Mouse (Mus musculus): ENCODE measurements around the gene Nsmce3. TPM values are rescaled to one million over a fixed set of nuclear protein-coding genes. Genes with fewer than 3 reads are reported as not detected.

The Nsmce3 gene
- 13.3 and 13.4 TPM in 2 replicates for polyA plus RNA-seq (2016; fragmentation: Nextera tagmentation; extraction: Ambion mirVana)

DNA sequence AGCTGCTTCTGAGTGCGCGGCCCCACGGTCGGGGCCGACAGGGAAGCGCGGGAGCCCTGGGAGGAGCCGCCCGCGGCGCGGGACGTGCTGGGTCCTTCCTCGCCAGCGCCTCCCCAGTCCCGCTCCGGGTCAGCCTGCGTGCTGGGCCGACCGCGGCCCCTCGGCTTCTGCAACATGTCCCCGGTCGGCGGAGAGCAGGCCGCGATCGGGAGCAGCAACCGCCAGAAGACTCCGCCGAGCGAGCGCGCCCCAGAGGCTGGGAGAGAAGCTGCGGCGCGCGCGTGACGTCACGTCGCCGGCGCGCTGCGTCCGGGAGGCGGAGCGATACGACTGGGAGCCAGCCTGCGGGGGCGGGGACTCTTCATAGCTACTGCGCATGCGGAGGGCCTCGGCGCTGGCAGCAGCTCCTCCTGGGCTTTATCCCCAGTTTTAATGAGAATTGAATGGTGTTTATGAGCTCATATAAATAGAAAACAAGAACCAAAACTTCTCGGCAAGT, at the start of gene Nsmce3:
Nsmce3 (minus strand) TSS at position 255 of the 499 bp plus-strand sequence.
- peak within 1 kb of the TSS; percentile 88 for H3K4me2 ChIP-seq (replicated peaks)
- peak within 1 kb of the TSS; percentile 89 for H3K4me3 ChIP-seq
- 0 out of 2 replicates have a peak, but pooled peaks cover 3% of the 10 kb centered on the region for H3K36me3 ChIP-seq
- H3K9me3 ChIP-seq: no peaks in the 10 kb centered on the region
- peaks cover 12% of the 10 kb centered on the region for H3K4me1 ChIP-seq
- WGBS: under 1% methylated on average over 57 of the region's 57 CpGs
- H3K9ac ChIP-seq: peak within 1 kb of the TSS; percentile 96
- H3K27me3 ChIP-seq: no peaks in the 10 kb centered on the region
- peak; percentile 88 for ATAC-seq (ENCODE audit: insufficient number of reproducible peaks, insufficient read depth, low FRiP score, low TSS enrichment)
- H3K27ac ChIP-seq: peak within 1 kb of the TSS; percentile 97

DNA sequence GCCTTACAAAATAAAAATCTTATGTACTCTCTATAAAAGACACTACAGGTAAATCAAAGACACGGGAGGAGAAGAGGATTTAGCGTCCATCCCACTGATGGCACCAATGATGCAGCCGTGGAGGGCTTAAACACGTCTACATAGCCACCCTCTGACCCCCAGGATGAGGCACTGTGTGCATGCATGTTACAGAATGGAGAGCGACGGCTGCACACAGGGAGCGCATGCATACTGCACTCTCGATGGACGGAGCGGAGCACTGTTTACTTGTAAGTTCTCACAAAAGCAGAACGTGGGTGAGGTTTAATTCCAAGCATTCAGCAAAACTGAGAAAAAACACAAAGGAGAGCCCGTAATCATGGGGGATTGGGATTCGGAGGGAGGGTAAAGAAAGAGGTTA, 48.4 kb upstream of the Nsmce3 start:
- no peak for ATAC-seq (ENCODE audit: insufficient number of reproducible peaks, insufficient read depth, low FRiP score, low TSS enrichment)
- 79% methylated on average over 13 of the region's 13 CpGs for WGBS
- Histone ChIP-seq H3K27ac (no peak overlapping the region), H3K9ac (no peak overlapping the region), H3K36me3 (no peaks in the 10 kb centered on the region), H3K4me3 (no peak overlapping the region), H3K27me3 (no peaks in the 10 kb centered on the region), H3K4me1 (no peaks in the 10 kb centered on the region), H3K4me2 (replicated peaks) (no peak overlapping the region), H3K9me3 (no peaks in the 10 kb centered on the region)

- H3K9me3 ChIP-seq: no peaks in the 10 kb centered on the region
These were observed 47.9 kb upstream of the Nsmce3 start for GRCm38 (mm10) chr7:64920735-64921134.

DNA sequence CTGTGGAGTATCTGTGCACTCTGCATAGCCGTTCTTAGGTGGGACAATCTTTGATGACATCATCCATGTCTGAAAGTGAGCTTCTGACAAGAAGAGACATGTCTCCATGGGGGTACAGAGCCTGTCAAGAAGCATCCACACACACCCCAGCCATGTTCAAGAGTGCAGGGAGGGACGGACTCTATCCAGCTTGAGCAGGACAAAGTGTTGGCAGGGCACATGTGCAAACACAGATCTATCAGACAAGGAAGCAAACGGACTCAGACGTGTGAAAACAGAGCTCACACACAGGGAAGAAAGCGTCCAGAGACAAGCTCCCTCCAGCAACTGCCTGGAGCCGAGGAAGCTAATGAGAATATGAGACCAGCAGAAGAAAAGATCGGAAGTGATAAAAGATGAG, 43.9 kb upstream of the Nsmce3 start:
- Histone ChIP-seq H3K4me1 (no peaks in the 10 kb centered on the region), H3K27me3 (no peaks in the 10 kb centered on the region), H3K9ac (no peak overlapping the region), H3K4me3 (no peak overlapping the region), H3K36me3 (no peaks in the 10 kb centered on the region), H3K27ac (no peak overlapping the region), H3K4me2 (replicated peaks) (no peak overlapping the region), H3K9me3 (no peaks in the 10 kb centered on the region)
- no peak for ATAC-seq (ENCODE audit: insufficient number of reproducible peaks, insufficient read depth, low FRiP score, low TSS enrichment)
- WGBS: 53% methylated on average over 7 of the region's 7 CpGs

More at GRCm38 (mm10) chr7:64920735-64921134, 47.9 kb upstream of the Nsmce3 start:
- H3K4me3 ChIP-seq: no peak overlapping the region
- H3K27ac ChIP-seq: no peak overlapping the region
- no peak for ATAC-seq (ENCODE audit: insufficient number of reproducible peaks, insufficient read depth, low FRiP score, low TSS enrichment)
- H3K9ac ChIP-seq: no peak overlapping the region
- H3K36me3 ChIP-seq: no peaks in the 10 kb centered on the region
- H3K4me2 ChIP-seq (replicated peaks): no peak overlapping the region
- no peaks in the 10 kb centered on the region for H3K4me1 ChIP-seq
- no peaks in the 10 kb centered on the region for H3K27me3 ChIP-seq
- WGBS: 74% methylated on average over 5 of the region's 5 CpGs

DNA sequence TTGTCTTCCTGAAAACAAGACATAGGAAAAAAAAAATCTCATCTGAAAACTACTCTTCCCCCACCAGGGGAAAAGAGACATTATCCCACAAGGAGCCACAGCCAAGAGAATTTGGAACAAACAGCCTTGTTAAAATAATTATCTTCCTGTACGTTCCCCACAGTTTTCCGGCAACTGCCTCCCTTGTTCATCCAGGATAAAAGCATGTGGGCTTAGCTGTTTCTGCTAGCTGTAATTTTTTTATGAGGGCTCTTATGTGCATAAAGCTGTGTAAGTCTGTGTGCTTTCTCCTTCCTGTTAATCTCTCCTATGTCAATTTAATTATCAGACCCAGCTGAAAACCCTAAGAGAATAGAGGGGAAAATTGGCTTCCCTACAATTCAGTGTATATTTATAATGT, 42.3 kb upstream of the Nsmce3 start:
- Histone ChIP-seq H3K4me1 (no peaks in the 10 kb centered on the region), H3K27ac (no peak overlapping the region), H3K27me3 (no peaks in the 10 kb centered on the region), H3K9me3 (no peaks in the 10 kb centered on the region), H3K4me2 (replicated peaks) (no peak overlapping the region), H3K4me3 (no peak overlapping the region), H3K9ac (no peak overlapping the region), H3K36me3 (no peaks in the 10 kb centered on the region)
- WGBS: 58% methylated on average over 2 of the region's 2 CpGs
- no peak for ATAC-seq (ENCODE audit: insufficient number of reproducible peaks, insufficient read depth, low FRiP score, low TSS enrichment)

DNA sequence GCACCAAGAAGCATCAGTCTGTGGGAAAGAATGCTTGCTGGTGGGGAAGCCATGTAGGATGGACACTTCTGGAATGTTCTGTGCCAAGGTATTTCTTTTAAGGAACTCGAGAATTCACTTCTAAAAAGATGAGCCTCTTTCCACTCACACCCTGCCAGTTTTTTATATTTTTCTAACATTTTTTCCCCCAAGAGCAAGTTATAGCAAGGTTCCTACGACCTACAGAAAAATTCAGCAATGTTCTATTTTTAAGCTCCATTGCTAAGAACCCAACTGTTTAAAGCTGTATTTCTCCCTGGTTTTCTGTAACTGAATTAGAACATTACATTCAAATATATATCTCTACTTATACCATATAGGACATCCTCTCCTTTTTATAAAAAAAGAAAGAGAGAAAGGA, 39.1 kb upstream of the Nsmce3 start:
- no peaks in the 10 kb centered on the region for H3K4me1 ChIP-seq
- 65% methylated on average over 2 of the region's 2 CpGs for WGBS
- H3K27ac ChIP-seq: no peak overlapping the region
- H3K9me3 ChIP-seq: no peaks in the 10 kb centered on the region
- H3K4me2 ChIP-seq (replicated peaks): no peak overlapping the region
- H3K9ac ChIP-seq: no peak overlapping the region
- no peak overlapping the region for H3K4me3 ChIP-seq
- no peaks in the 10 kb centered on the region for H3K27me3 ChIP-seq
- H3K36me3 ChIP-seq: no peaks in the 10 kb centered on the region
- no peak for ATAC-seq (ENCODE audit: insufficient number of reproducible peaks, insufficient read depth, low FRiP score, low TSS enrichment)

- ATAC-seq (ENCODE audit: insufficient number of reproducible peaks, insufficient read depth, low FRiP score, low TSS enrichment): no peak
- no peak overlapping the region for H3K9ac ChIP-seq
- H3K4me1 ChIP-seq: no peaks in the 10 kb centered on the region
- no peaks in the 10 kb centered on the region for H3K27me3 ChIP-seq
- WGBS: 82% methylated on average over 2 of the region's 2 CpGs
- no peak overlapping the region for H3K4me3 ChIP-seq
- no peaks in the 10 kb centered on the region for H3K36me3 ChIP-seq
- no peak overlapping the region for H3K4me2 ChIP-seq (replicated peaks)
- H3K9me3 ChIP-seq: no peaks in the 10 kb centered on the region
- no peak overlapping the region for H3K27ac ChIP-seq
These were observed 37.4 kb upstream of the Nsmce3 start for GRCm38 (mm10) chr7:64910208-64910607.

DNA sequence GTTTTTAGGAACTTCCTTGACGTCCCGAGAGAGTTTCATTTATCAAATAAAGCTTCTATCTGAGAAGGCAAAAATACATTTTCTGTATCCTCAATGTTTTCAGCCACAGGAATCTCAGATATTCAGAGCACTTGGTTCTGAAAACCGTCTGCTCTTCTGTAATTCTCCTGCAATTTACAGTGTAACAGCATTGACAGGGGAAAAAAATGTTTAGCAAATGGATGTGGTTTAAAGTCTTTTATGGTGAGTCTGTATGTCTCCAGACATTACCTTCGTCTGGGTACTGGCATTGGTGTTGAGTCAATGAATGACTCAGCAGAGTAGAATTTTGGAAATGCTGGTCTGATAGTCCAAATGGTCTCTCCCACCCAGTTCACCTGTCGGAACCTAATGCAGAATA, 34.2 kb upstream of the Nsmce3 start:
- Histone ChIP-seq H3K4me2 (replicated peaks) (no peak overlapping the region), H3K27ac (no peak overlapping the region), H3K36me3 (no peaks in the 10 kb centered on the region), H3K4me3 (no peak overlapping the region), H3K4me1 (no peaks in the 10 kb centered on the region), H3K9me3 (no peaks in the 10 kb centered on the region), H3K9ac (no peak overlapping the region), H3K27me3 (no peaks in the 10 kb centered on the region)
- 63% methylated on average over 5 of the region's 5 CpGs for WGBS
- no peak for ATAC-seq (ENCODE audit: insufficient number of reproducible peaks, insufficient read depth, low FRiP score, low TSS enrichment)

GRCm38 (mm10) chr7:64905506-64905905, 32.7 kb upstream of the Nsmce3 start:
- 86% methylated on average over 3 of the region's 3 CpGs for WGBS
- no peak for ATAC-seq (ENCODE audit: insufficient number of reproducible peaks, insufficient read depth, low FRiP score, low TSS enrichment)
- Histone ChIP-seq H3K4me3 (no peak overlapping the region), H3K4me1 (no peaks in the 10 kb centered on the region), H3K36me3 (no peaks in the 10 kb centered on the region), H3K4me2 (replicated peaks) (no peak overlapping the region), H3K27me3 (no peaks in the 10 kb centered on the region), H3K9me3 (no peaks in the 10 kb centered on the region), H3K27ac (no peak overlapping the region), H3K9ac (no peak overlapping the region)

DNA sequence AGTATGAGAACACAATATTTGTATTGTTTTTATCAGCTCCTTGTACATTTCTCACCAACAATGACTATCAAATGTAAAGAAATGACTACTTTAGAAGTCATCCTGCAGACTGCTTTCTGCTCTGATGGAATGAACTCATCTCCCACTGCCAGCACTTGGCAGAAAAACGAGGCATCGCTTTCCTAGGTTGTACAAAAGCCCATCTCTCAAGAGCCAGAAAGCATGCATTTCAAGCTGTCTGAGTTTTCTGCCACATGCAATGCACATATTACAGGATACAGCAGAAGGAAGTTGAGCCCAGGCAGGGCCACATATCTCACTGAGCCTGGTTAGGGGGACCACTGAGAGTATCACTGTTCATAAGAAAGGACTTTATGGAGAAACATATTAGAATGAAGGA, 27.5 kb upstream of the Nsmce3 start:
- no peak overlapping the region for H3K4me2 ChIP-seq (replicated peaks)
- no peaks in the 10 kb centered on the region for H3K4me1 ChIP-seq
- 81% methylated on average over 2 of the region's 2 CpGs for WGBS
- H3K9ac ChIP-seq: no peak overlapping the region
- H3K36me3 ChIP-seq: no peaks in the 10 kb centered on the region
- no peak overlapping the region for H3K4me3 ChIP-seq
- no peak for ATAC-seq (ENCODE audit: insufficient number of reproducible peaks, insufficient read depth, low FRiP score, low TSS enrichment)
- H3K9me3 ChIP-seq: no peaks in the 10 kb centered on the region
- no peaks in the 10 kb centered on the region for H3K27me3 ChIP-seq
- no peak overlapping the region for H3K27ac ChIP-seq

DNA sequence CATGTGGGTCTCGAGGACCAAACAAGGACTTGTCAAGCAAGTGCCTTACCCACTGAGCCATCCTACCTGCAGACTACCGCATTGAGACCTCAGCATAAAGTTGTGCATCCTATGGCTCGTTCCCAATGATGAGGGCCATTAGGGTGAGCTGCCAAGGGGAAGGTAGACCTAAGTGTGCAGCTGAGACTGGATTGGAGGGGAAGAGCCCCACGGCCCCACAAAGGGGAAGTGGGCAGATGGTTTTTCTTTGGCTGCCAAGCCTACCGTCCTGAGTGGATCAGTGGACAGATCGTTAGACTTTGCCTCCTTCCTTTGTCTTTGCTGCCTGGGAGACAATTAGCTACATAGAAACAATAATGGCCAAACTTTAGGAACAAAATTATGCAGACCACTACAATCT, 23.8 kb upstream of the Nsmce3 start:
- no peak overlapping the region for H3K27ac ChIP-seq
- WGBS: 88% methylated on average over 6 of the region's 6 CpGs
- H3K36me3 ChIP-seq: no peaks in the 10 kb centered on the region
- no peaks in the 10 kb centered on the region for H3K4me1 ChIP-seq
- no peaks in the 10 kb centered on the region for H3K27me3 ChIP-seq
- ATAC-seq (ENCODE audit: insufficient number of reproducible peaks, insufficient read depth, low FRiP score, low TSS enrichment): no peak
- H3K9ac ChIP-seq: no peak overlapping the region
- H3K4me3 ChIP-seq: no peak overlapping the region
- no peak overlapping the region for H3K4me2 ChIP-seq (replicated peaks)
- H3K9me3 ChIP-seq: no peaks in the 10 kb centered on the region

DNA sequence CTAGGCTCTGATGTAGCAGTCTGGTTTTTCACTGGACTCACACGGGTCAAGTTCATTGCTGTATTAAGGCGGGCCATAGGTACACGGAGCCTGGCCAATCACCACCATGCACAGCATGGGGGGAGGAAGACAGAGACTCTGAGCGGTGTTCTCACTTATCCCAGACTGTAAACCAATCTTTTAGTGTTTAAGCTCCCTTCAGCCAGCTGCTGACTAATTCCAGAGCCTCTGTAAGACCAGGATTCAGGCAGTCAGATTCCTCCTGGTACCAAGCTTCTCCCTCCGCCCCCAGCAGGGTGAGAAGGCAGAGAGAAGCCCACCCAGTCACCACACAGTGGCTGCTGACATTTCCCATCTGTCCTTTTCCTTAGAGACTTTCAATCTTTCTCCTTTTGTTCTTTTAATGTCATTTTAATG, 22.9 kb upstream of the Nsmce3 start:
- no peak overlapping the region for H3K4me2 ChIP-seq (replicated peaks)
- 0 out of 2 replicates have a peak, but pooled peaks have one; percentile 62 for ATAC-seq (ENCODE audit: insufficient number of reproducible peaks, insufficient read depth, low FRiP score, low TSS enrichment)
- 0 out of 2 replicates have a peak overlapping the region, but pooled peaks have one; percentile 46 for H3K27ac ChIP-seq
- H3K9ac ChIP-seq: no peak overlapping the region
- no peaks in the 10 kb centered on the region for H3K9me3 ChIP-seq
- no peaks in the 10 kb centered on the region for H3K27me3 ChIP-seq
- 35% methylated on average over 5 of the region's 5 CpGs for WGBS
- H3K36me3 ChIP-seq: no peaks in the 10 kb centered on the region
- no peaks in the 10 kb centered on the region for H3K4me1 ChIP-seq
- no peak overlapping the region for H3K4me3 ChIP-seq

- no peak overlapping the region for H3K4me3 ChIP-seq
- H3K27ac ChIP-seq: no peak overlapping the region
- 58% methylated on average over 3 of the region's 3 CpGs for WGBS
- no peaks in the 10 kb centered on the region for H3K4me1 ChIP-seq
- H3K27me3 ChIP-seq: no peaks in the 10 kb centered on the region
- H3K9ac ChIP-seq: no peak overlapping the region
- peak; percentile 59; the same call in 1 of the 2 replicates for ATAC-seq (ENCODE audit: insufficient number of reproducible peaks, insufficient read depth, low FRiP score, low TSS enrichment)
- H3K9me3 ChIP-seq: no peaks in the 10 kb centered on the region
- H3K4me2 ChIP-seq (replicated peaks): no peak overlapping the region
- H3K36me3 ChIP-seq: no peaks in the 10 kb centered on the region
These were observed 18.3 kb upstream of the Nsmce3 start for GRCm38 (mm10) chr7:64891139-64891538.

Data from embryonic facial prominence, embryonic 12.5 days (tissue).